Mouse (Mus musculus) gastrocnemius, postnatal 10 days (tissue): ENCODE data around the gene Wwtr1. TPM values are rescaled to one million over a fixed set of nuclear protein-coding genes. Genes with fewer than 3 reads are reported as not detected.

Experiments used
- DNase-seq: peaks from one replicate; pipeline ENCODE4 v3.0.0; 2021; ENCODE audit warnings: mixed read lengths
- total RNA-seq, 2 experiments: library from RNA; stranded (reverse); gene quantifications; 2 replicates each; pipeline ENCODE4 v1.2.3; 2021

Gene Wwtr1
- total RNA-seq, 2 experiments from 2014 or later = 49.1 to 52.7 TPM

DNA sequence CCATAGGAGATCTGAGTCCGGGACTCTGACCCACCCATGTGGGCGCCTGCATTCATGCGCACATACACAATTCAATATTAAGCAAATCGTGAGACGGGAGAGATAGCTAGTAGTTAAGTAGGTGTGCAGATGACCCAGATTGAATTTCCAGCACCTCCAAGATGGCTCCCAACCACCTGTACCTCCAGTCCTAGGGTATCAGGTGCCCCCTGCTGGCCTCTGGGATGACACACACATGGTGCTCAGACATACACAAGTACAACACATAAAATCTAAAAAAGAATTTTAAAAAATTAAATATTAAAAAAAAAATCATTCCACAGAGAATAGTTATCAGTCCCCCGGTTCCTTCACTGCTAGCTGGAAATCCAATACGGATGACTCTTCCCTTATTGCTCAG, 60.7 kb downstream of the Wwtr1 start:
- no peak for DNase-seq

DNA sequence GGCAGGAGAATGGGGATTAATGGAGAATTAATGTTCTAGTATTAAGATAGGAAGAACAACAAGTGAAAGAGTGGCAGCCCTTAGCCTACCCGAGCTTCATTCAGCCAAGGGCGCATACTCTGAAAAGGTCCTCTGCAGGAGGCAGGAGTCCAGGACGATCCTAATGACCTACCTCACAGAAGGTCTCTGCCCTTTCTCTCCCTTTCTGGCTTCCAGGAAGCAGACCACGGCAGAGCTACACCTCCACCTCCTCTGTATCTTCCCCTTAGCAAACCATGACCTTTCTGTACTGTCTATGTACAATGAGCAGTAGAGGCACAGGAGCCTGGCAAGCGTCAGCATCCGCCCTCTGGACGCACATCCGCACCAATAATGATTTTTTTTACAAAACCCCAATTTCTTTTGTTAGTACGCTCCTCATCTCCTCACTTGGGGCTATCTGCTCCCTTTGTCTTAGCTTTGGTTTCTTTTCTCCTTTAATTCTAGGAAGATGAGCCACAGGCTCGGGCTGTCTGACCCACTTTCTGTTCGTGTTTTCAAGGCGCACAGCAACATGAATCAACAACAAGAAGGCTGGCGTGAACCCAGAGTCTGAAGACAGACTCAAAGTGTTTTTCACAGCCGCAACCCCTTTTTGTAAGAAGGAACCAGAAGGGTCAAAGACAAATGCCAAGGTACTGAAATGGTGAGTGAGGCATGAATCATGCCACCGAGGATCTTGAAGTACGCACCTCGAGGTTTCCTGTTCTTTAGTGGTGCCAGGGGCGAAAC, 63.7 kb downstream of the Wwtr1 start:
- peak; percentile 52 for DNase-seq

DNA sequence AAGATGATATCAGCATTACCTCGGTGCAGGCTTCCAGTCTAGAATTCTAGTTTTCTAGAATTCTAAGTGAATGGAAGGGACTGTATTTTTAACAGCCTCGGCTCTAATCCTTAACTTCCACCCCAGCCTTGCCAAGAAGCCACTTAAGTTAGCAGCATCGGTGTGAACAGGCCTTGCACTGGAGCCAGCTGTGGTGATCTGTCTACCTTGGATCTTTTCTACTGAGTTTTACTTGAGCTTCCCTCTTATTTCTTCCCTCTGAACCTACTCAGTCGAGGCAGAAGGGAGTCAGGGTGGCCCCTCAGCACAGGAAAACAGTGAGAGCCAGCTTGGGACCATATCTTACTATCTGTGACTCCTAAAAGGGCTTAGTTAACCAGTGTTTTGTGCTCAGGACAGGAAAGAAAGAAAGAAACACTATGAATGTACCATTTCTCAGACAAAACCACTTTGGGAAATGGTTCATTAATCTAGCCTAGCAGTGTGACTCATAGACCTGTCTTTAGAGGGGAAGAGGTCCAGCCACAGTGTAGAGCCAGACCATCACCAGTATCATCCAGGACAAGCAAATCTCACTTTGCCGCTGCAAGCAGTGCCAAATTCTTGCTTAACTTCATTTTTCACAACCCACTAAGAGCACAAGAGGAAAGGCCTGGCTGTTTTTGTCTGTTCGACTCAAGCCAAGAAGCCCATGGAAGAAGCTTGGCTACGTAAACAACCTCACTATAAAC, 65.6 kb downstream of the Wwtr1 start:
- DNase-seq = no peak

DNA sequence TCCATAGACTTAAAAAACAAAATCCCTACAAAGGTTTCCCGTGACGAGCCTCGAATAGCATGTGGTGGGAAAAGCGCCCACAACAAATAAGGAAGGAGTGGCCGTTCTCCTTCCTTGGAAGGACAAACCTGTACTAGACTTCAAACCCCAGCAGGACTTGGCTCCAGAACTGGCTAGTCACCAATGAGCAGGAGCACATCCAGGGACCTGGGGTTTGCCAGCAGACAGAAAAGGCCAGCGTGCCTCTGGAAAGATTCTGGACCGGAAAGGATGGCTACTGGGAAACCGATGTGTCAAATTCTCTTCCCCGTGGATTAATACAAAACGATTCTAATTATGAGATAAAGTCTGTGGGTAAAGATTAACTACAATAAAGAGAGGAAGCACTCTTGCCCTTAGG, 69.7 kb downstream of the Wwtr1 start:
- peak; percentile 54 for DNase-seq

DNA sequence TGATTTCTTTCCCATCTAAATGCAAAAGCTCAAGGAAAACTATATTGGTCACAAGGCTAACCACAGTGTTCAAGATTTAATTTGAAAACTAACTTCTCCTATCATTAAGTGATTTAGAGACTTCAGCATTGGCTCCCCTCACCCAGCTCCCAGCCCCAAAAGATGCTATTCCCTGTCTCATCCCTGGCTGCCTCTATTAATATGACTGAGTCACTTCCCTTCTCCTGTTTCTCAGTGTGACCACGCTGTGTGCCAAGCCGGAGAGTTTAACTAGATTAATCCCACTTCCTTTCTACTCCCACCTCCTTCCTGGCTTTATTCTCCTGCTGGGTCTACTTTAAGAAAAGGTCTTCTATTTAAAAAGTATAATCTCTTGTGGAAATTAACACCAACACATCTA, 71.0 kb downstream of the Wwtr1 start:
- DNase-seq = no peak

DNA sequence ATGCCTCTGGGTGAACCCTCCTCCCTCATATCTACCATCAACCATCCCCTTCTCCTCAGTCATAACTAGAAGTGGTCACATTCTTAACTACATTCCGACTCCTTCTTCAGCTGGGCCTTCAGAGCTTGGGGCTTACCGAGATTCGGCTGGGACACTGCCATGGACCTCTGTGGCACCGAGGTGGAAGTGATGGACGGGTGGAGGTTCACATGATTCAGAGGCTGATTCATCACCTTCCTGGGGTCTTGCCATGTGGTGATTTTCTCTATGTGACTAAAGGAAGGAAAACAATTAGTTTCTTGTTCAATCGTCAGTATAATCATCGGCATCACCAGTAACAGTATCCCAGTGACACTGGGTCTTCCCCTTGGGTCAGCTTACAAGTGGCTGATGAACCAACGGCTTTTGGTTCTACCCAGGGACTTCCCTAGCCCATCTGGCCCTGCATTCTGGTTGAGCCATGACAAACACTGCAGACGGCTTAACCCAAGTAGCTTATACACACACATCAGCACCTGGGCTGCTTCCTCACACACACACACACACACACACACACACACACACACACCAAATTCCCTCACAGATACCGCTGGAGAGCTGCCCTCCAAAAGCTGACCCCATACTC, 74.0 kb downstream of the Wwtr1 start:
- DNase-seq = no peak

DNA sequence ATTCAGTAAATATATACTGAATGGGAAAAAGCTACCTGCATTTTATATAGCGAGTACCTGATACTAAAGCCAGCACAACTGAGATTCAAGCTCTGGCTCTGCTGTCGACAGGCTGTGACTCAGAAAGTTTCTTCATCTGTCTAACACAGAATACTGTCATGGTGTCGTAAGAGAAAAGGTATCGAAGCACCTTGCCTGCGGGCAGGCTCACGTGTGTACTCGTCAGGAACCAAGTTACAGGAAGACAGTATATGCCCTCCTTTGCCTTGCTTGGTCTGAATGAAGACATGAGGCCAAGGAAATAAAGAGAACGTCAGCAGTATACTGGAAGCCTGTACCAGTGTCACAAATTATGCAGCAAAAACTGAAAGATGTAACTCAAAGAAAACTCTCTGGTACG, 74.9 kb downstream of the Wwtr1 start:
- no peak for DNase-seq

DNA sequence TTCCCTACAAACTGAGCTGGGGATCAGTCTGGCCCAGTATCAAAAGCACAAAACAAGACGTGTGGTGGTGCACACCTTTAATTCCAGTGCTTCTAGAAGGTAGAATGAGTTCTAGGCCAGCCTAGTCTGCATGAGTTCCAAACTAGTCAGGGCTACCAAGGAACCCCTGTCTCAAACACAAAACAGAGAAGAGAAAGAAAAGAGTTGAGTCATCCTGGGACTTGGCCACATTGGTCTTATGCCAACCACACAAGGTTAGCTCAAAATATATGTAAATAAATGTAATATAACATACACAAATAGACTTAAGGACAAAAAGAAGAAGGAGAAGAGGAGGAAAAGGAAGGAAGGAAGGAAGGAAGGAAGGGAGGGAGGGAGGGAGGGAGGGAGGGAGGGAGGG, 77.9 kb downstream of the Wwtr1 start:
- no peak for DNase-seq

DNA sequence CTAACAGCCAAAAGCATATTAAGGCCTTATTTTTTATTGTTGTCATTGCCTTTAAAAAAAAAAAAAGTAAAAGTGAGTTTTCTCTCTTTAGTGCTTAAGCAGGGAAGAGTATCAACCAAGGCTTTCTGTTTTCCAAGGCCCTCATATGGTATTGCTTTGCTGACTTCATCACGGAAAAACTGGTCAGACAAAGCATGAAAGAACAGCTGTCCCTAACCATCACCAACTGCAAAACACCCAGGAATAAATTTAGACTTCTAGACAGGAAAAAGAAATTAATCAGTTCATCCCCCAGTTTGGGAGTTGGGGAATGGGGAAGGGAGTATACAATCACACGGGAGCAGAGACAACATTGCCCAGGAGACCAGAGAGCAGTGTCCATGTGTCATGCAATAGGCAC, 79.3 kb downstream of the Wwtr1 start:
- DNase-seq = no peak

DNA sequence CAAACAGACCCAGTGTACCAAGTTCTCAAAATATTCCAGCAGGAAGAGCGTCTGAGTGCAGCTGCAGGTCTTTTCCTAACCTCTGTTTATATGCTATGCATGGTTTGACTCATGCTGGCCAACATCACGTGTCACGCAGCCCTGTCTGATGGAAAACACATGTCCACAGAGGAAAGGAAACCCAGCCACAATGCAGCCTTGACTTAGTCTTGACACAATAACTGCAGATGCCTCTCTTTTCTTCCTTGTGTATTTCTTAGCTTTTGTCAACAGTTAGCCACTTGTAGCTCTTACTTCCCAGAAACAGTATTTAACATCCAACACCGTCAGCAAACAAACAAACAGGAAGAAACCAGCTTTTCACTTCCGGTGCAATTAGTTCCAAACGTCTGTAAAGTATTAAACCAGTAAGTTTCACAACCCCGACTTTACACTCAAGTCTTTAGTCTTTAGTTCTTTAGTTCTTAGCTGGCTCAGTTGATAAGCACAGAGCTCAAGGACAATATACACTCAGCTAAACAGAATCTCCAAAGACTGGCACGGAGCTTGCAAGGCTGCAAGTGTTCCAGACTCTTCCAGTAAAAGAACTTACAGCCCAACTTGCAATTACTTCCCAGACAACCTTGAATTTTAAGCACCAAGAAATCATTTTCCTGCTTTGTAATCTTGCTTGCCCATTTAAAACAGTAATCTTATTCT, 88.1 kb downstream of the Wwtr1 start:
- DNase-seq = no peak

DNA sequence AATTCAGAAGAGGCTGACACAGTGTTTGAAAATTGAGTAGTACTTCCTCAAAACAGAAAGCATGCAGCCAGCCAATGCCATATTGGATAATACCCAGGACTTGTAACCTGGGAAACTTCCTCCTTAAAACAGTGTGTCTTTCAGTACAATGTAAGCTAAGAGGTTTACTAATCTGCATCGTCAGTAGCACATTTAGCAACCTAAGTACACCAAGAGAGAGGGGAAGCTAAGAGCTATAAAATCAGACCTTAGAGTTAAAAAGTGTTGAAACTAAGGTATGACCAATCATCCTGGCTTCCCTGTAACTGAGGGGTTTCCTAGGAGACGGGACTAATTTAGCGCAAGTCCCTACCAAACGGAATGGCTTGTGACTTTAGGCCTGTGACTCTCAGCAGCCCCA, 89.6 kb downstream of the Wwtr1 start:
- no peak for DNase-seq

DNA sequence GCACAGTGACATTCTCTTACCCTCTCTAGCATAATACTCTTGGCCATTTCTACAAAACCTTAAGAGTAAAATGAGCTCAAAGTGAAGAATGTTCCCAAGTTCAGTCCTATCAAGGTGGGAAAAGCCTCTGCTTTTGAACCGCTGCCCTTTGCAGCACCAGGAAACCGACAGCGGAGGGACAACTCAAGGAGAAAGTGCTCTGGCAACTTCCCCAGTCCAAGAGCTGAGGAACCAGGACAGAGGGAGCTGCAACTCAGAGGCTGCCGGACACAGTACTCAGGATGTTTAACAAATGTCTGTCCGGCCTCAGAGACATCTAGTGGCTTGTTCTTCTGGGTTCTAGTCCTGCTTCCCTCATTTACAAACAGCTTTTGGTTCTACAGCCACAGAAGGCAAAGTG, 93.7 kb downstream of the Wwtr1 start:
- peak; percentile 15 for DNase-seq

DNA sequence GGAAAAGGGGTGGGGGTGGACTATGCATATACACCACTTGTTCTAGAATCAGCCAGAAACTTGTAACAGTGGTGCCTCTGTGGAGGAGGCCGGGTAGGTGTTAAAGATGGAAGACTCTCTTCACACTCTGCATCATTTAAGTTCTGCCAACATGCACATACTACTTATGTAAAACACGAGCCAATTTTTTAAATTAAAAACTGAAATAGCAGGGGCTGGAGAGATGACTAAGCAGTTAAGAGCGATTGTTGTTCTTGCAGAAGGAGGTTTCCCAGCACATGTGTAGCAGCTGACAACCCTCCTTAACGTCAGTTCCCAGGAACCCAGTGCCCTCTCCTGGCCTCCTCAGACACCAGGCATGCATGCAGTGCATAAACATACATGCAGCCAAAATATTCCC, 95.1 kb downstream of the Wwtr1 start:
- no peak for DNase-seq

DNA sequence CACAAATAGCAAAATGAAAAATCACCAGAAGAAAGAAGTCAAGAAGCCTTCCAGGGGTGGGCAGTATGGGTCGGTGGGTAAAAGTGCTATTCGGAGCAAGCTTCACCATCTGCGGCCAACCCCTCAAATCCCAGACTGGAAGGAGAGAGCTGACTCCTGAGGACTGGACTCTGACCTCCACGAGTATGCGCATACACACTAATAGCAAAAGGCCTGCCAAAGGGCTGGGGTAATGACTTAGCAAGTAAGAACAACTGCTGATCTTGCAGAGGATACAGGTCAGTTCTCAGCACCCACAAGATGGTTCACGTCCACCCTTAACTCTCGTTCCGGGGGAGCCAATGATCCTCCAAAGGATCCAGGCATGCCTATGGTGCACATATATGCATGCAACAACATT, 101.3 kb downstream of the Wwtr1 start:
- no peak for DNase-seq

DNA sequence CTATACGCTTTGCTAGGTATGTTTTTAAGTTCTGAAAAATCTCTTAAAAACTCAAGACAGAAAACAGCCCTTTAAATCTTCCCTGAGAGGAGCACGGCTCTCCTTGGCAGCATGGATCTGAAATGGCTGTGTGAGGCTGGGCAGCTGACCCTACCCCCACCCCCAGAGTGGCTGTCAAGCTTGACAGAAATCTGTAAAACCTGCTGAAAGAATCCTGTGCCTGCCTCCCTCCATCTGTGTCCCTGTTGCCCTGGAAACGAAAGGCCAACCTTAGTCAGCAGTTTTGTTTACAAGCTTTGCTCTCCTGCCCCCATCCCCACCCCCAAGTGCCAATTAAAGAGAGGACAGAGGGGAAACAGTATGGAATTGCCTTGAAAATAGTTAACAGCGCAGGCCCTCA, 103.3 kb downstream of the Wwtr1 start:
- no peak for DNase-seq

DNA sequence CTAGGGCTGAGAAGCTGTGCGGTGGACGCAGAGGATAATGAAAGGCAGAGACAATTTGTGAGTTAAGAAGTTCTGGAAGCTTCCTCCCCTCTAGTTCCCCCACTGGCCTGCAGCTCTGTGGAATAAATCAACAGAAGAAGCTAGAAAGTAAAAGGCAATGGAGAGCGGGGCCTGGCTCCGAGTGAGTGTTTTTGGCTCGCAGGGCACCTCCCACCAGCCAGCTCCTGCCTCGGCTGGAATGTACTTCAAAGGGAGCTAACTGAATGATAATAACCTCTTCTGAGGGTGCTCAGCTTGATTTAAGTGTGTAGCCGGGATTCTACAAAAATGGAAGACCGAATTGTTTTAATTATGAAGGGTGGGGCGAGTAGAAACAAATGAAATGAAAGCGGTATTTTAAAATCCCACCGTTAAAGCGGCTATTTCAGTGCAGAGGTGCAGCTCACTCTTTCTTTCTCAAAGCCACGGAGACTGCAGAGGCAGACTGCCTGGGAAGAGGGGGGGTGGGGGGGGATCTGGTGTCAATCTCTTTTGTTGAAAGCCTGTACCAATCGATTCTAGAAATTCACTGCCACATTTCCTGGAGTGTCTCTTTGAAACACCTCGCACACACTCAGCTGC, 104.6 kb downstream of the Wwtr1 start:
- peak; percentile 38 for DNase-seq

DNA sequence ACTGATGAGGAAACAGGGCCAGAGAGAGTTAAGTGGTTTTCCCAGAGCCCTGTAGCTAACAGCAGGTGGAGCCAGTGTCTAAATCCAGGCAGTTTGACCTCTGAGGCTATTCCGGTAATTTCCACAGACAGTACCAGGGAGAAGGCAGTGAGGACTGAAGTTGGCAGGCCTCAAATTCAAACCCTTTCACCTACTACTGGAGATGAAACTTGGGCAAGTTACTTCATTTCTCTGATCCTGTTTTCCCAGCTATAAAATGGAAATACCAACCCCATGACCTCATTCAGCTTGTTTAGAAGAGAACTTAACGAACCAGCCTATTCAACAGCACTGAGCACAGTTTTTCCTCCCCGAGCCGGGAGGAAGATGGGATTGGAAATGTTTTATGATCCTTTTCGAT, 105.4 kb downstream of the Wwtr1 start:
- DNase-seq = peak; percentile 43

DNA sequence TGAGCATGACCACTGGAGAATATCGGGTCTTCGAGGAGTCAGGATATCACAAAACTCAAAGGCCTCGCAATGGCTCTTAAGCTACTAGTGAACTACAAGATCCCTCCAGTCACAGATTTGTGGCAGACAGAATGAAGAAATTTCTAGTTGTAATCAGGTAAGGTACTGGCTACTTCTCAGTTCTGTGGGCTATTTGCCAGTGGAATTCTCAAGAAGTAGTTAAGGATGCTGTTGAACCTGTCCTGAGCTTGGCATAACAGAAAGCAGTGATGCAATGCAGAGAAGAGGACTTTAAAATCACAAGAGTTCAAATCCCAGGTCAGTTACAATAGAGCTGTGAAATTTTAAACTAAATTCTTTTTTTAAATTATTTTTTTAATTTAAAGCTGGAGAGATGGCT, 106.4 kb downstream of the Wwtr1 start:
- DNase-seq = no peak

DNA sequence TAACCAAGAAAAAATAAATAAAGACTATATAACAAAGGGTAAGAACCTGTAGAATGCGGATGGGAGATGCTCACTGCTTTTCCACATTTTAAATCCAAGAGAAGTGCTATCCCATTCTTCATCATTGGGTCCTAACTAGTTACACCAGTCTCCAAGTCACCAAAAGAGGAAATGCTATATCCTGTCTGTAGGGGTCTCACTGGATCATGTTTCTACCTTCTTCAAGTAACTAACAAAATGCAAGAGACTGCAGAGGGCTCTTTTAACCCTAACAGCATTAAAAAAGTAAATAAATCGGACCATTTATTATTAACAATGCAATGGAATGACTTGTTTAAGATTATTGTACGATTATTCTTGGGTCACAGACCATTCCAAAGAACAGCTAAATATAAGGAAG, 109.4 kb downstream of the Wwtr1 start:
- no peak for DNase-seq

DNA sequence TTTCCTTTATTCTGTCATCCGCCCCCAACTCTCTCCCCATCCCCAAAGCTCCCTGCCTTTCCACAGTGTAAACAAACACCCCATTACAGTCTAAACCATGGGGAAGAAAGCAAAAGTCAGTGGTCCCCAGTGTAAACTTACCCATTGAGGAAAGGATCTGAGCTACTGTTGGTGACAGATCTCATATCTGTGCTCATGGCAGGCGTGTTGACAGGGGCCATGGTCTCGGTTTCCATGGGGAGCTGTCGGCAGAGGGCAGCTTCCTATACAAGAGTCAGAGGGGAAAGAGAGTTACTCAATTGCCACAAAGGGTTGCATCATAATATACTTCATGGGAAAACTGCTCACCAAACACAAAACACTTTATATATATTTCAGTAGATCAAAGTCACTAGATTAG, 112.4 kb downstream of the Wwtr1 start:
- DNase-seq = no peak

DNA sequence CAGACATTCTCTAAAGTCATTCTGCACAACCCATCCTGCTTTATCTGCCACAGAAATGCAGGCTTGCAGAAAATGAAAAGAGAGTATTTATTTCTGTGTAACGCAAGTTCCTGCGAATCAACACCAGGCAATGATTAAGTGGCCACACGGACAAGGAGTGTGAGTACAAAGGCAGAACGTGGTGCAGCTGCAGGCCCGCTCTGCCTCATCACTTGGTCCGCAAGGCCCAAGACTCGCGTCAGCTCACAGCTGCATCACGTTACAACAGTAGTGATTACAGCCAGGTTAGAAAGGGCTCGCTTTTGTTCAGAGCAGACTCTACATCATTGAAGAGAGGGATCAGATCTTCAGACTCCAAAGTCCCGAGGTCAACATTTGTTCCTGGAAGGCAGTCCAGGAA, 117.1 kb downstream of the Wwtr1 start:
- DNase-seq = no peak

DNA sequence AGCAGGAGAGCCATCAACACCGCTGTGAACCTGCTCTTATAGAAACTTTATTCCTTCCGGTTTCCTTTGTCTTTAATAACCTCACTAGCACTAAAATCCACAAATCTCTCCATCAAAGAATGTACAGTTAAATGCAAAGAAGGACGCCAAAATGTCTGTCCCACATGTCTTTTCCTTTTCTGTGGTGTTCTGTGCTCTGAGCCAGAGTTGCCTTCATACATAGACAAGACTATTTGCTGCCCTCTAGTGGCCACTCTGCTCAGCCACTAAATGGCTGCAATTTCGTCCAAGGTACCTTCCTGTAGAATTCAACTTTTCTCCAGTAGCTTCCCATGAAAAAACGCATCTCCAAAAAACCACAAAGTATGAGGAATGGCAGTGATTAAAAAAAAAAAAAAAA, 127.3 kb downstream of the Wwtr1 start:
- peak; percentile 73 for DNase-seq

DNA sequence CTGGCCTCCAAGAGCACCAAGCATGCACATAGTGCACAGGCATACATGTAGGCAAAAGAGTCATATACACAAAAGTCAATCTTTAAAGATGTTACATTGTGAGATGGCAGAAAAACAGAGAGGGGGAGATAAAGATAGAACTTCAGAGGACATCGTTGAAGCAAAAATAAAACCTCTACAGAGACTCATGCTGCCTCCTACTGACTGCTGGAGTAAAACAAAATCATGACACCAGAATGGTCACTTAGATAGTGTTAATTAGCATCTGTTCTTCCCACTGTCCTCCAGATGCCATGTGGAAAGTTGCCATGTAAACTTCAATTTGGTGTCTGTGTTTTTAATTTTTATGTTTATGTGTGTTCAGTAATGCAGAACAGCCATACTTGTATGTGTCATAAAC, 127.8 kb downstream of the Wwtr1 start:
- DNase-seq = no peak
